Mouse (Mus musculus): ENCODE measurements around the gene Rnasel. TPM values are rescaled to one million over a fixed set of nuclear protein-coding genes. Genes with fewer than 3 reads are reported as not detected.

The Rnasel gene
- total RNA-seq, 1 experiment: not detected

GRCm38 (mm10) chr1:153702853-153703410 is 46.3 kb upstream of the Rnasel start:
- H3K4me3 ChIP-seq (ENCODE audit: insufficient read depth in 1 of 2, low read depth in 1 of 2, low read length in 2 of 2, poor library complexity in 1 of 2, severe bottlenecking in 1 of 2): no peak overlapping the region
- TF ChIP-seq ZNF384 (IDR thresholded peaks at IDR 0.05; ENCODE audit: low read depth, low read length) (no peak), ZC3H11A (IDR thresholded peaks at IDR 0.05; ENCODE audit: borderline replicate concordance, low read depth, low read length) (no peak), HCFC1 (IDR thresholded peaks at IDR 0.05; ENCODE audit: borderline replicate concordance, insufficient read depth, low read length) (no peak), CHD2 (IDR thresholded peaks at IDR 0.05; ENCODE audit: low read depth, low read length) (no peak), MAFK (IDR thresholded peaks at IDR 0.05; ENCODE audit: insufficient read depth, low read depth, low read length) (no peak)
- in situ Hi-C loops (cut with MboI; ENCODE audit: low sequenced_read_pairs in 2 of 2, unreplicated experiment in 2 of 2): no loop called here

GRCm38 (mm10) chr1:153703445-153703991 is 45.7 kb upstream of the Rnasel start:
- no peak overlapping the region for H3K4me3 ChIP-seq (ENCODE audit: insufficient read depth in 1 of 2, low read depth in 1 of 2, low read length in 2 of 2, poor library complexity in 1 of 2, severe bottlenecking in 1 of 2)
- H3K4me1 ChIP-seq (ENCODE audit: control insufficient read depth in 2 of 2, insufficient read depth in 2 of 2, low read length in 2 of 2, poor library complexity in 1 of 2): peaks cover 4 to 8% of the 10 kb centered on the region in 2 experiments; a peak in 2 of 4 replicates
- DNase-seq (ENCODE audit: low read depth, low spot score): no peak
- no peak for TF ChIP-seq ZC3H11A (IDR thresholded peaks at IDR 0.05; ENCODE audit: borderline replicate concordance, low read depth, low read length)
- no peak for TF ChIP-seq CHD2 (IDR thresholded peaks at IDR 0.05; ENCODE audit: low read depth, low read length)
- TF ChIP-seq ZNF384 (IDR thresholded peaks at IDR 0.05; ENCODE audit: low read depth, low read length): no peak
- TF ChIP-seq HCFC1 (IDR thresholded peaks at IDR 0.05; ENCODE audit: borderline replicate concordance, insufficient read depth, low read length): no peak
- TF ChIP-seq MAFK (IDR thresholded peaks at IDR 0.05; ENCODE audit: insufficient read depth, low read depth, low read length): no peak
- no peak overlapping the region for H3K9ac ChIP-seq (ENCODE audit: insufficient read depth, low read depth, low read length, poor library complexity, severe bottlenecking)
- H3K27ac ChIP-seq (ENCODE audit: insufficient read depth, low read depth, low read length, poor library complexity, severe bottlenecking): no peak overlapping the region
- no peaks in the 10 kb centered on the region for H3K9me3 ChIP-seq (ENCODE audit: control insufficient read depth, insufficient read depth, low read depth, low read length)
- in situ Hi-C loops (cut with MboI; ENCODE audit: low sequenced_read_pairs in 2 of 2, unreplicated experiment in 2 of 2): no loop called here
- no peaks in the 10 kb centered on the region for H3K36me3 ChIP-seq (ENCODE audit: control insufficient read depth, insufficient read depth, low read length, poor library complexity, severe bottlenecking)

More at GRCm38 (mm10) chr1:153702853-153703410, 46.3 kb upstream of the Rnasel start:
- Histone ChIP-seq H3K4me1 (ENCODE audit: control insufficient read depth in 2 of 2, insufficient read depth in 2 of 2, low read length in 2 of 2, poor library complexity in 1 of 2) (peaks cover 4 to 8% of the 10 kb centered on the region in 2 experiments; a peak in 2 of 4 replicates), H3K9ac (ENCODE audit: insufficient read depth, low read depth, low read length, poor library complexity, severe bottlenecking) (no peak overlapping the region), H3K27ac (ENCODE audit: insufficient read depth, low read depth, low read length, poor library complexity, severe bottlenecking) (no peak overlapping the region), H3K36me3 (ENCODE audit: control insufficient read depth, insufficient read depth, low read length, poor library complexity, severe bottlenecking) (no peaks in the 10 kb centered on the region), H3K9me3 (ENCODE audit: control insufficient read depth, insufficient read depth, low read depth, low read length) (no peaks in the 10 kb centered on the region)
- DNase-seq (ENCODE audit: low read depth, low spot score): no peak

GRCm38 (mm10) chr1:153704174-153704573 is 45.1 kb upstream of the Rnasel start:
- Histone ChIP-seq H3K27ac (ENCODE audit: insufficient read depth, low read depth, low read length, poor library complexity, severe bottlenecking) (no peak overlapping the region), H3K9ac (ENCODE audit: insufficient read depth, low read depth, low read length, poor library complexity, severe bottlenecking) (no peak overlapping the region), H3K9me3 (ENCODE audit: control insufficient read depth, insufficient read depth, low read depth, low read length) (no peaks in the 10 kb centered on the region), H3K4me3 (ENCODE audit: insufficient read depth in 1 of 2, low read depth in 1 of 2, low read length in 2 of 2, poor library complexity in 1 of 2, severe bottlenecking in 1 of 2) (no peak overlapping the region), H3K36me3 (ENCODE audit: control insufficient read depth, insufficient read depth, low read length, poor library complexity, severe bottlenecking) (no peaks in the 10 kb centered on the region), H3K4me1 (ENCODE audit: control insufficient read depth in 2 of 2, insufficient read depth in 2 of 2, low read length in 2 of 2, poor library complexity in 1 of 2) (peaks cover 4 to 8% of the 10 kb centered on the region in 2 experiments; a peak in 2 of 4 replicates)
- no peak for DNase-seq (ENCODE audit: low read depth, low spot score)
- in situ Hi-C loops (cut with MboI; ENCODE audit: low sequenced_read_pairs in 2 of 2, unreplicated experiment in 2 of 2): no loop called here
- no peak for TF ChIP-seq ZNF384 (IDR thresholded peaks at IDR 0.05; ENCODE audit: low read depth, low read length)
- no peak for TF ChIP-seq MAFK (IDR thresholded peaks at IDR 0.05; ENCODE audit: insufficient read depth, low read depth, low read length)
- no peak for TF ChIP-seq ZC3H11A (IDR thresholded peaks at IDR 0.05; ENCODE audit: borderline replicate concordance, low read depth, low read length)
- TF ChIP-seq HCFC1 (IDR thresholded peaks at IDR 0.05; ENCODE audit: borderline replicate concordance, insufficient read depth, low read length): no peak
- TF ChIP-seq CHD2 (IDR thresholded peaks at IDR 0.05; ENCODE audit: low read depth, low read length): no peak

GRCm38 (mm10) chr1:153704996-153705395 is 44.2 kb upstream of the Rnasel start:
- TF ChIP-seq MAFK (IDR thresholded peaks at IDR 0.05; ENCODE audit: insufficient read depth, low read depth, low read length) (no peak), HCFC1 (IDR thresholded peaks at IDR 0.05; ENCODE audit: borderline replicate concordance, insufficient read depth, low read length) (no peak), ZC3H11A (IDR thresholded peaks at IDR 0.05; ENCODE audit: borderline replicate concordance, low read depth, low read length) (no peak), ZNF384 (IDR thresholded peaks at IDR 0.05; ENCODE audit: low read depth, low read length) (no peak), CHD2 (IDR thresholded peaks at IDR 0.05; ENCODE audit: low read depth, low read length) (no peak)
- no peak overlapping the region for H3K27ac ChIP-seq (ENCODE audit: insufficient read depth, low read depth, low read length, poor library complexity, severe bottlenecking)
- in situ Hi-C loops (cut with MboI; ENCODE audit: low sequenced_read_pairs in 2 of 2, unreplicated experiment in 2 of 2): no loop called here
- no peaks in the 10 kb centered on the region for H3K9me3 ChIP-seq (ENCODE audit: control insufficient read depth, insufficient read depth, low read depth, low read length)
- H3K9ac ChIP-seq (ENCODE audit: insufficient read depth, low read depth, low read length, poor library complexity, severe bottlenecking): no peak overlapping the region
- no peaks in the 10 kb centered on the region for H3K36me3 ChIP-seq (ENCODE audit: control insufficient read depth, insufficient read depth, low read length, poor library complexity, severe bottlenecking)
- no peak overlapping the region for H3K4me3 ChIP-seq (ENCODE audit: insufficient read depth in 1 of 2, low read depth in 1 of 2, low read length in 2 of 2, poor library complexity in 1 of 2, severe bottlenecking in 1 of 2)
- peak; percentile 24 for DNase-seq (ENCODE audit: low read depth, low spot score)
- H3K4me1 ChIP-seq (ENCODE audit: control insufficient read depth in 2 of 2, insufficient read depth in 2 of 2, low read length in 2 of 2, poor library complexity in 1 of 2): peaks cover 4 to 8% of the 10 kb centered on the region in 2 experiments; a peak in 2 of 4 replicates
